Mouse (Mus musculus) MEL (cell line): ENCODE results near the gene Pkd1l2.

Experiments used
- CTCF ChIP-seq, 3 experiments: IDR thresholded peaks in 2 of 3; conservative IDR thresholded peaks in 1 of 3; 2 replicates each; pipeline ENCODE4 v1.5.1; 2011 to 2012; ENCODE audit warnings: low read length in 3 of 3, low read depth in 2 of 3, mild to moderate bottlenecking in 2 of 3, improper control_type of control experiment in 1 of 3, inconsistent platforms in 1 of 3, mixed read lengths in 1 of 3, moderate library complexity in 1 of 3; ENCODE audit not compliant: control insufficient read depth in 1 of 3, insufficient read depth in 1 of 3, poor library complexity in 1 of 3, severe bottlenecking in 1 of 3
- EP300 ChIP-seq, 2 experiments: IDR thresholded peaks; 2 replicates each; pipeline ENCODE4 v1.6.1; 2011; ENCODE audit warnings: improper control_type of control experiment in 2 of 2, low read length in 2 of 2, low read depth in 1 of 2, mild to moderate bottlenecking in 1 of 2
- GATA1 ChIP-seq: IDR thresholded peaks from 2 replicates; pipeline ENCODE4 v1.6.1; 2011; ENCODE audit warnings: low read depth, low read length, improper control_type of control experiment
- SIN3A ChIP-seq: IDR thresholded peaks from 2 replicates; pipeline ENCODE4 v1.6.1; 2012; ENCODE audit warnings: low read length, improper control_type of control experiment, inconsistent platforms

GRCm38 (mm10) chr8:117031476-117031875 lies 50.8 kb downstream of the Pkd1l2 start:
- TF ChIP-seq EP300 (IDR thresholded peaks at IDR 0.05; ENCODE audit: low read depth in 1 of 2, low read length in 2 of 2) (no peak), SIN3A (no peak), CTCF (IDR thresholded peaks at IDR 0.05 in 2 of 3, conservative IDR thresholded peaks at IDR 0.05 in 1 of 3; ENCODE audit: control insufficient read depth in 1 of 3, insufficient read depth in 1 of 3, low read depth in 2 of 3, low read length in 3 of 3, poor library complexity in 1 of 3, severe bottlenecking in 1 of 3) (no peak), GATA1 (no peak)
